Mouse (Mus musculus): ENCODE data around the gene AI182371. TPM values are rescaled to one million over a fixed set of nuclear protein-coding genes. Genes with fewer than 3 reads are reported as not detected.

The AI182371 gene
- total RNA-seq, 1 experiment = 0.58 TPM

GRCm38 (mm10) chr2:35069124-35069523 is 32.2 kb downstream of the AI182371 start:
- DNase-seq (ENCODE audit: low read depth, low spot score) = no peak
- in situ Hi-C loops (cut with MboI; ENCODE audit: low sequenced_read_pairs in 2 of 2, unreplicated experiment in 2 of 2) = no loop called here
- TF ChIP-seq ZC3H11A (IDR thresholded peaks at IDR 0.05; ENCODE audit: borderline replicate concordance, low read depth, low read length) (no peak), HCFC1 (IDR thresholded peaks at IDR 0.05; ENCODE audit: borderline replicate concordance, insufficient read depth, low read length) (no peak), MAFK (IDR thresholded peaks at IDR 0.05; ENCODE audit: insufficient read depth, low read depth, low read length) (no peak), ZNF384 (IDR thresholded peaks at IDR 0.05; ENCODE audit: low read depth, low read length) (no peak), CHD2 (IDR thresholded peaks at IDR 0.05; ENCODE audit: low read depth, low read length) (no peak)
- H3K36me3 ChIP-seq (ENCODE audit: control insufficient read depth, insufficient read depth, low read length, poor library complexity, severe bottlenecking) = no peaks in the 10 kb centered on the region
- no peak overlapping the region for H3K9ac ChIP-seq (ENCODE audit: insufficient read depth, low read depth, low read length, poor library complexity, severe bottlenecking)
- H3K4me3 ChIP-seq (ENCODE audit: insufficient read depth in 1 of 2, low read depth in 1 of 2, low read length in 2 of 2, poor library complexity in 1 of 2, severe bottlenecking in 1 of 2) = no peak overlapping the region
- no peaks in the 10 kb centered on the region for H3K9me3 ChIP-seq (ENCODE audit: control insufficient read depth, insufficient read depth, low read depth, low read length)
- H3K27ac ChIP-seq (ENCODE audit: insufficient read depth, low read depth, low read length, poor library complexity, severe bottlenecking) = no peak overlapping the region
- no peaks in the 10 kb centered on the region for H3K4me1 ChIP-seq (ENCODE audit: control insufficient read depth in 2 of 2, insufficient read depth in 2 of 2, low read length in 2 of 2, poor library complexity in 1 of 2)

GRCm38 (mm10) chr2:35067117-35067516 is 34.2 kb downstream of the AI182371 start:
- in situ Hi-C loops (cut with MboI; ENCODE audit: low sequenced_read_pairs in 2 of 2, unreplicated experiment in 2 of 2) = no loop called here
- Histone ChIP-seq H3K4me1 (ENCODE audit: control insufficient read depth in 2 of 2, insufficient read depth in 2 of 2, low read length in 2 of 2, poor library complexity in 1 of 2) (no peaks in the 10 kb centered on the region), H3K36me3 (ENCODE audit: control insufficient read depth, insufficient read depth, low read length, poor library complexity, severe bottlenecking) (no peaks in the 10 kb centered on the region), H3K4me3 (ENCODE audit: insufficient read depth in 1 of 2, low read depth in 1 of 2, low read length in 2 of 2, poor library complexity in 1 of 2, severe bottlenecking in 1 of 2) (no peak overlapping the region), H3K9ac (ENCODE audit: insufficient read depth, low read depth, low read length, poor library complexity, severe bottlenecking) (no peak overlapping the region), H3K9me3 (ENCODE audit: control insufficient read depth, insufficient read depth, low read depth, low read length) (no peaks in the 10 kb centered on the region), H3K27ac (ENCODE audit: insufficient read depth, low read depth, low read length, poor library complexity, severe bottlenecking) (no peak overlapping the region)
- TF ChIP-seq MAFK (IDR thresholded peaks at IDR 0.05; ENCODE audit: insufficient read depth, low read depth, low read length) (no peak), CHD2 (IDR thresholded peaks at IDR 0.05; ENCODE audit: low read depth, low read length) (no peak), HCFC1 (IDR thresholded peaks at IDR 0.05; ENCODE audit: borderline replicate concordance, insufficient read depth, low read length) (no peak), ZNF384 (IDR thresholded peaks at IDR 0.05; ENCODE audit: low read depth, low read length) (no peak), ZC3H11A (IDR thresholded peaks at IDR 0.05; ENCODE audit: borderline replicate concordance, low read depth, low read length) (no peak)
- no peak for DNase-seq (ENCODE audit: low read depth, low spot score)

GRCm38 (mm10) chr2:35066525-35067082 is 34.7 kb downstream of the AI182371 start:
- Histone ChIP-seq H3K36me3 (ENCODE audit: control insufficient read depth, insufficient read depth, low read length, poor library complexity, severe bottlenecking) (no peaks in the 10 kb centered on the region), H3K27ac (ENCODE audit: insufficient read depth, low read depth, low read length, poor library complexity, severe bottlenecking) (no peak overlapping the region), H3K9me3 (ENCODE audit: control insufficient read depth, insufficient read depth, low read depth, low read length) (no peaks in the 10 kb centered on the region), H3K4me3 (ENCODE audit: insufficient read depth in 1 of 2, low read depth in 1 of 2, low read length in 2 of 2, poor library complexity in 1 of 2, severe bottlenecking in 1 of 2) (no peak overlapping the region), H3K4me1 (ENCODE audit: control insufficient read depth in 2 of 2, insufficient read depth in 2 of 2, low read length in 2 of 2, poor library complexity in 1 of 2) (no peaks in the 10 kb centered on the region), H3K9ac (ENCODE audit: insufficient read depth, low read depth, low read length, poor library complexity, severe bottlenecking) (no peak overlapping the region)
- DNase-seq (ENCODE audit: low read depth, low spot score) = no peak
- no peak for TF ChIP-seq HCFC1 (IDR thresholded peaks at IDR 0.05; ENCODE audit: borderline replicate concordance, insufficient read depth, low read length)
- peak; percentile 94 for TF ChIP-seq MAFK (IDR thresholded peaks at IDR 0.05; ENCODE audit: insufficient read depth, low read depth, low read length)
- no peak for TF ChIP-seq ZC3H11A (IDR thresholded peaks at IDR 0.05; ENCODE audit: borderline replicate concordance, low read depth, low read length)
- in situ Hi-C loops (cut with MboI; ENCODE audit: low sequenced_read_pairs in 2 of 2, unreplicated experiment in 2 of 2) = no loop called here

- no peak overlapping the region for H3K4me3 ChIP-seq (ENCODE audit: insufficient read depth in 1 of 2, low read depth in 1 of 2, low read length in 2 of 2, poor library complexity in 1 of 2, severe bottlenecking in 1 of 2)
- no peaks in the 10 kb centered on the region for H3K9me3 ChIP-seq (ENCODE audit: control insufficient read depth, insufficient read depth, low read depth, low read length)
- DNase-seq (ENCODE audit: low read depth, low spot score) = no peak
- in situ Hi-C loops (cut with MboI; ENCODE audit: low sequenced_read_pairs in 2 of 2, unreplicated experiment in 2 of 2) = no loop called here
- H3K36me3 ChIP-seq (ENCODE audit: control insufficient read depth, insufficient read depth, low read length, poor library complexity, severe bottlenecking) = no peaks in the 10 kb centered on the region
- H3K9ac ChIP-seq (ENCODE audit: insufficient read depth, low read depth, low read length, poor library complexity, severe bottlenecking) = no peak overlapping the region
- H3K4me1 ChIP-seq (ENCODE audit: control insufficient read depth in 2 of 2, insufficient read depth in 2 of 2, low read length in 2 of 2, poor library complexity in 1 of 2) = no peaks in the 10 kb centered on the region
- no peak overlapping the region for H3K27ac ChIP-seq (ENCODE audit: insufficient read depth, low read depth, low read length, poor library complexity, severe bottlenecking)
- TF ChIP-seq ZC3H11A (IDR thresholded peaks at IDR 0.05; ENCODE audit: borderline replicate concordance, low read depth, low read length) = no peak
- TF ChIP-seq CHD2 (IDR thresholded peaks at IDR 0.05; ENCODE audit: low read depth, low read length) = no peak
- no peak for TF ChIP-seq HCFC1 (IDR thresholded peaks at IDR 0.05; ENCODE audit: borderline replicate concordance, insufficient read depth, low read length)
- no peak for TF ChIP-seq MAFK (IDR thresholded peaks at IDR 0.05; ENCODE audit: insufficient read depth, low read depth, low read length)
- TF ChIP-seq ZNF384 (IDR thresholded peaks at IDR 0.05; ENCODE audit: low read depth, low read length) = no peak
Observed at GRCm38 (mm10) chr2:35063333-35064030, 37.9 kb downstream of the AI182371 start.
